Mouse (Mus musculus): ENCODE results near the gene Ppp1r37.

DNA sequence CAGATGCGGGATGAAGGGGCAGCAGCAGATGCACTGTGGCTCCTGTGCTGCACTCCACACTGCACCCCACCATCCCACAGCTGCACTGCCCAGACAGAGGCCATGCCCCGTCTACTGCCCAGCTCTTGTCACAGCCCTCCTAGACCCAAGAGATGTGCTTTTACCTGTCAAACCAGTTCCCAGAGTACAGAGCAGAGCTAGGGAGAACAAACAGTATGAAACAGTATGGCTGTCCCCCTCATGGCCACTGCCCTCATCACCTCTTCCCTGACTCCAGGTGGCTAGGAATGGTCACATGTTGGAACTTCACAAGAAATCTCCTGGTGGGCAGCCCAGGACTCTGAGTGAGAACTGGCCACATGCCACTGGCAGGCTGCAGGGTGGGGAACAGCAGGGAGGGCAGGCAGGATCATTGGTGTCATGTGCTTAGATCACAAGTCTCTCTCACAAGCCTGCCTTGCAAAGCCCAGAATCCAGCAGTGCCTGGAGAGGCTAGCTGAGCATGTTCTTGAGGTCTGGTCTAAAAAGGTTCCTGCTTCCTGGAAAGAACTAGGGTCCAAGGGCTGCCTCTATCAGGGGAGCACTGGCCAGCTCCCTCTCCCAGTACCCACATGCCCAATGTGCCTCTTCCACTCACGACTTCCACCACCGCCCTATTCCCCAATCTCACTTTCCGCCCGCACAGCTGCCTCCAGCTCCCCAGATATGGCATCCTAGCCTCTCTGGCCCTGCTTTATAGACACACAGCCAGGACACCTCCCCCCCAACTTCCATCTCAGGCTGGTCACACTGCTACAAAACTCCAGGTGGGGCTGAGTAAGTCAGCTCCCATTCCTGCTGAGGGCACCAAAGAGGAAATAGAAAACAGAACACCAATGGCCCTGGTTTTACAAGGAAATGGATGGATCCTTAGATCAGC is 4.6 kb downstream of the Ppp1r37 start:
- no peak for TF ChIP-seq CTCF (IDR thresholded peaks at IDR 0.05; ENCODE audit: borderline replicate concordance, control insufficient read depth, extremely low read depth, insufficient read depth, low read length, poor library complexity)
- no peak for TF ChIP-seq POLR2A (IDR thresholded peaks at IDR 0.05; ENCODE audit: control insufficient read depth, extremely low read depth, insufficient read depth, low read length, poor library complexity)
